Mouse (Mus musculus) thymus, adult 2 months (tissue): Measurements from ENCODE around the gene Rbm19.

Experiments
- CTCF ChIP-seq: fragments of 200-500 bp; IDR thresholded peaks from 2 replicates; pipeline ENCODE4 v1.5.1; 2012; ENCODE audit warnings: mild to moderate bottlenecking, control low read depth, low read length, moderate library complexity, borderline replicate concordance; ENCODE audit not compliant: control insufficient read depth, poor library complexity, insufficient read depth; ENCODE audit errors: extremely low read depth
- POLR2A ChIP-seq: fragments of 200-500 bp; IDR thresholded peaks from 2 replicates; pipeline ENCODE4 v1.6.1; 2012; ENCODE audit warnings: mild to moderate bottlenecking, low read length, control low read depth, moderate library complexity; ENCODE audit not compliant: control insufficient read depth, poor library complexity, insufficient read depth; ENCODE audit errors: extremely low read depth

GRCm38 (mm10) chr5:120155672-120156071, 39.4 kb downstream of the Rbm19 start:
- TF ChIP-seq CTCF, result no peak
- TF ChIP-seq POLR2A, result no peak
